Mouse (Mus musculus) c-Kit-negative CD71-positive TER-119-positive erythroid progenitor cells, embryonic 14.5 days (primary cell): ENCODE measurements around the gene Slc45a3.

ENCODE experiments used
- DNase-seq: peaks from one replicate; pipeline ENCODE4 v3.0.0-alpha.2; 2013; ENCODE audit warnings: low read depth, low spot score

Gene Slc45a3

DNA sequence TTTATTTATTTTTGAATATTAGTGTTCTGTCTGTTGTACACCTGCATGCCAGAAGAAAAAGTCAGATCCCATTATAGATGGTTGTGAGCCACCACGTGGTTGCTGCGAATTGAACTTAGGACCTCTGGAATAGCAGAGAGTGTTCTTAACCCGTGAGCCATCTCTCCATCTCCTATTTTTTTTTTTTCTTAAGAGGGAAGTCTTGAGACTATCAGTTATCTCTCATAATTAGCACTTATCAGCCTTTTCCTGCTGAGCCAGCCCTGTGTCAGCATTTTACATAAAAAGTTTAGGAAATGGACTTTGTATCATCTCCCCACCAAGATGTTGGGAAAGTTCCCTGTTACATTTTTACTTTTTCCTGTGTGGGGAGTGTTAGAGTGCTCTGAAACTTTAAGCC, 59.3 kb downstream of the Slc45a3 start:
- DNase-seq = no peak

DNA sequence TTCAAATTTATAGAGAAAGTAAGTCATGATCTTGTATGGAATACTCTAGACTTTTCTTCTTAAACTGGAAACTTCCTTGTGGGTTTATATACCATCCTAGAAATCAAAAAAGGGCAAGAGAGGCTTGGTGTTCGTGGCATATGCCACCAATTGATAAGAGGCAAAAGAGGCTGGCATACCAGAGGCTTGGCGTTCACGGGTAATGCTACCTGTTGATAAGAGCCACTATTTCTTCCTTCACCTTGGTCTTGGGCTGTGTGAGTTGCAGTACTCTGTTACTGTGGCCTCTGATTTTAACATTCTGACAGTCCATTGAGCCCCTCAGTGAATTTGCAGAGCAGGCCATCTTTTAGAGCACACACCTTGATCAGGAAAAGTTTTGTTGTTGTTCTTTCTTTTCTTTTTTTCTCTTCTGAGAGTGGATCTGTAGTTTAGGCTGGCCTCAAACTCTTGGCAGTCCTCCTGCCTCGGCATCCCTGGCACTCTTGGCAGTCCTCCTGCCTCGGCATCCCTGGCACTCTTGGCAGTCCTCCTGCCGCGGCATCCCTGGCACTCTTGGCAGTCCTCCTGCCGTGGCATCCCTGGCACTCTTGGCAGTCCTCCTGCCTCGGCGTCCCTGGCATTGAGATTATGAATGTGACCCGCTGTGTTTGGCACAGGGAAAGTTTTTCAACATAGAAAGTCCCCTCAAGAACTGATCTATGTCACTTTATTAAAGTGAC, 64.3 kb downstream of the Slc45a3 start:
- DNase-seq = peak; percentile 74

DNA sequence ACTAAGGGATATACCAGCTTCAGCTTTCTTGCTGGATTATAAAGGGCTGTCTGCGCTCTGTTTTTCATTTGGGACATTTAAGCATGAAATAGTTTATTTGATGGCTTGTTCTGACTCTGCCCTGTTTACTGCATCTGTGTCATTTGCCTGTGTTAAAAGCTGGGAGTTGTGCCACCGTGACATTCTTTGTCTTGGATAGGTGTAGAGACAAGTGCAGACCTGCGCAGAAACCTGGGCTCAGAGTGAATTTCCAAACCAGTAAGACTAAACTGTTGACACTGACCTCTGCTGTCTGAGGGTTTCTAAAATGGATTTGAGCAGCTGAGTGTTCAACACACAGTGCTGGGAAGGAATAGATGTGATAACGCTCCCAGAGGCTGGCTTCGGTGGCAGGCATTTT, 65.2 kb downstream of the Slc45a3 start:
- no peak for DNase-seq

DNA sequence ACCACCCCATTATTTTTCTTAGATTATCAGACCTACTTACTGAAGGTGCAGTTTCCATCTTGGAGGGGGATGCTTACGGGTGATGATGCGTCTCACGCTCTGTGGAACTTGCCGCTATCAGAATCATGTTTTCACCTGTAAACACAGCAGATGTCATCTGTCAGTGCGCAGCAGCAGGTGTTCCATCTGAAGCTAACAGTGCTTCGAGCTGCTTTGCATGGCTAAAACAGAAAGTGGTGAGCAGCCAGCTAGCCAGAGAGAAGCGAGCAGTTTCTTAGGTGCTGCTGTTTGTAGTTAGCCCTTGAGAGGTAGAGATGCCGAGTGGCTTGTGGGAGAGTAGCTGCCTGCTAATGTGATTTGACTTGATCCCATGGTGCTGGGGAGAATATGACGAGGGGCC, 65.6 kb downstream of the Slc45a3 start:
- DNase-seq = no peak

DNA sequence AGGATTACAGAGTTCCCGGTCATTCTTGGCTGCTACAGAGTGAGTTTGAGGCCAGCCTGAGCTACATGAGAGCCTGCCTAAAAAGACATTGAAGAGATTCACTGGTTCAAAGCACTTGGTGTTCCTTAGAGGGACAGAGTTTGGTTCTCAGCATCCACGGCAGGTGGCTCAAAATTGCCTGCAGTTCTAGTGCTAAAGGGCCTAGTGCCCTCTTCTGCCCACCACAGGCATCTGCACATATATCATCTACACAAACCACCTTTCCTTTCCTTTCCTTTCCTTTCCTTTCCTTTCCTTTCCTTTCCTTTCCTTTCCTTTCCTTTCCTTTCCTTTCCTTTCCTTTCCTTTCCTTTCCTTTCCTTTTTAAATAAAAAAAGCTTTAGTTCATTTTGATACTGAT, 67.8 kb downstream of the Slc45a3 start:
- DNase-seq = no peak

DNA sequence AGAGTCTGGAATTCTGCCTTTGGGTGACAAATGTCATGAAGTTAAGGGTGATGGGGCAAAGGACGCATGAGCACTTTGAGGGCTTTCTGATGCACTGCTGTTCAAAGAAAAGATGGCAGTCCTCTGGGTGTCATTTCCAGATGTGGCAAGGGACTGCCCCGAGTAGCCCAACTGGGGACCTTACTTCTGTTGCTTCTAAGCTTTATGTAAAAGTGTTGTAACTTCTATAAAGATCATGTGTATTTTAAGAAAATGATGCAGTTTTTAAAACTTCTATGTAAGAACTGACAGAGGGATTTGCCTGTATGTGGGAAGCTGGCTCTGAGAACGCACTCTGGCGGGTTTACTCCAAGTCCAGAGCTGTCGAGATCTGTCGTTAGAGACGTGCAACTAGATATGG, 69.4 kb downstream of the Slc45a3 start:
- no peak for DNase-seq
